Mouse (Mus musculus) urinary bladder, postnatal 25 days (tissue): ENCODE data around the gene Pilra.

Source experiments
- DNase-seq: peaks from one replicate; pipeline ENCODE4 v3.0.0; 2022; ENCODE audit warnings: low spot score

Pilra gene

GRCm38 (mm10) chr5:137823455-137824045 is 12.5 kb downstream of the Pilra start:
- no peak for DNase-seq

GRCm38 (mm10) chr5:137822602-137823001 is 13.5 kb downstream of the Pilra start:
- no peak for DNase-seq

- DNase-seq, result no peak
These were observed 14.0 kb downstream of the Pilra start for GRCm38 (mm10) chr5:137822126-137822525.

DNA sequence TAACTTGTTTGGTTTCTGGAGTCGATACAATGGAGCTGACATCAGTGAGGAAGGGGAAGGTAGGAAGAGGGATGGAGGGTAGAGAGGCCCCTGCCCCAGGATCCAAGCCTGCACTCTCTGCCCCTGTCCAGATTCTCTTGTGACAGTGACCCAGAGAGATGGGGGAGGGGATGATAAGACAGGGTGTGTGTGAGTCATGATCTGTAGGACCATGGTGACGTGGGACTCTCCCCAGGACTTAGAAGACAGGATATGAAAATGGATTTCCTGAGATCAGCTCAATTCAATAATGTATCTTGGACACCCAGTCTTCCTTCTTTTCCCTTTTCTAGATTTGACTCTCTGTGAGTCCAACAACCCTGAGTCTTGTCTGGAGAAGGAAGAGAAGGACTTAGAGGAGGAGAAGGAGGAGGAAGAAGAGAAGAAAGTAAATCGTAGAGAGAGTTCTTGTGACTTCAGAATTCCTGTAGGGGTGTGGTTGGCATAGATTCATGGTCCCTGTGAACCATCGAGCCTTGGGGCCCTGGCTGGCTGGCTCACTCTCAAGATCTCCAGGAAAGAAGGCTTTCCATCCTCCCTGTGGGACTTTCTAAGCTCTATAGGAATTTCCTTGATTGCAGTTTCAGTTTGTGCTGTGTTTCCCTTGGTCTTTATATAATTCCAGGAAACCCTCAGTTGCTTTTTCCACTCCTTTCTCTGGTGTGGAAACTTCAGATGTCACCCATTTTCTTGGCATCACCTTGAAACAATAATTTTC is 18.4 kb downstream of the Pilra start:
- DNase-seq, result no peak

GRCm38 (mm10) chr5:137808316-137808715 is 27.8 kb downstream of the Pilra start:
- no peak for DNase-seq

DNA sequence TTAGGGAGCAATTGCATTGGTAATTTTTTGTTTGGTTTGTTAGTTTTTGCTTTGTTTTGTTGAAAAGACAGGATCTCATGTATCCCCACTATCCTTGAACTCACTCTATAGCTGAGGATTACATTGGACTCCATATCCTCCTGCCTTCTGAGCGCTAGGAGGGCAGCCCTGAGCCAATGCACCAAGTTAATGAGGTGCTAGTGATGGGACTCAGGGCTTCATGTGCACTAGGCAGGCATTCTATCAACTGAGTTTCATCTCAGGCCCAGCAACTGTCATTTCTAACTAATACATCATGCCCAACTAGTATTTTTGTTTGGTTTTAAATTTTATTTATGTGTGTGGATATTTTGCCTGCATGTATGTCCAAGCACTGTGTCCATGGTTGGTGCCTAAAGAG is 29.9 kb downstream of the Pilra start:
- no peak for DNase-seq

GRCm38 (mm10) chr5:137800917-137801316 is 35.2 kb downstream of the Pilra start:
- no peak for DNase-seq

DNA sequence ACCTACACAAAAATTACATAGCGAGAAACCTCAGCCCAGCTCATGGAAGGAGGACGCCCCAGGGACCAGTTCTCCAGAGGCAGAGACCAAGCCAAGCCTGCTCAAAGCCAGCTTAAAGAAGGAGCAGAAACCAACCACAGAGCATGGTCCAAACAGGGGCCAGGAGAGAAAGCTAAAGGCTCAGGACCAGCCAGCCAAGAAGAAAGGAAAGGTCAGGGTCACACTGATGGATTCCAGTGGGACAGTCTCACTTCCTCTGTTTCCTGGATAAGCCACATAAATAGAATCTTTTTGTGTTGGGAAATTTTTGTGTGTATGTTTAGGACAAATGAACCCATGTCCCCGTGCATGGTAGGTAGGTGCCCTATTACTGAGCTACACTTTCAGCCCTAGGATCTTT is 39.5 kb downstream of the Pilra start:
- no peak for DNase-seq

GRCm38 (mm10) chr5:137791553-137791952 is 44.5 kb downstream of the Pilra start:
- no peak for DNase-seq

DNA sequence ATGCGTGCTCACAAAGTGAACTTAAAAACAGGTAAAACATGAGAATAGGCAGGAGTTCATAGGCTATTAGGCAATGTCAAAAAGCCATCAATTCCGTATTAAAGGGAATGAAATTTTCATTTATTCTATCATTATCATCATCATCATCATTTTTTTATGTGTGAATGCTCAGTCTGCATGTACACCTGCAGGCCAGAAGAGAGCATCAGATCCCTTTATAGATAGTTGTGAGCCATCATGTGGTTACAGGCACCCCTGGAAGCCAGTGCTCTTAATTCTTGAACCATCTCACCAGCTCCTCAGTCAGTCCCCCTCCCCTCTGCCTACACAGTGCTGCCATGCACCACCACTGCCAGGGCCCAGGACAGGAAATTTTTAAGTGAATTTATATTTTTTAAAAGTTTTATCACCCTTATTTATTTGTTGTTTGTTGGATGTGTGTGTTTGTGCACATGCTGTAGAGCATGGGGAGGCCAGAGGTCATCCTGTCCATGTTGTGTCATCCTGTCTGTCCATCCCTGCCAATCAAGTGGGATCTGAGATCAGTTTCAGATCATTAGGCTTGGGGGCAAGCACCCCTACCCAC is 47.0 kb downstream of the Pilra start:
- DNase-seq, result no peak

GRCm38 (mm10) chr5:137788171-137788570 is 47.9 kb downstream of the Pilra start:
- no peak for DNase-seq

DNA sequence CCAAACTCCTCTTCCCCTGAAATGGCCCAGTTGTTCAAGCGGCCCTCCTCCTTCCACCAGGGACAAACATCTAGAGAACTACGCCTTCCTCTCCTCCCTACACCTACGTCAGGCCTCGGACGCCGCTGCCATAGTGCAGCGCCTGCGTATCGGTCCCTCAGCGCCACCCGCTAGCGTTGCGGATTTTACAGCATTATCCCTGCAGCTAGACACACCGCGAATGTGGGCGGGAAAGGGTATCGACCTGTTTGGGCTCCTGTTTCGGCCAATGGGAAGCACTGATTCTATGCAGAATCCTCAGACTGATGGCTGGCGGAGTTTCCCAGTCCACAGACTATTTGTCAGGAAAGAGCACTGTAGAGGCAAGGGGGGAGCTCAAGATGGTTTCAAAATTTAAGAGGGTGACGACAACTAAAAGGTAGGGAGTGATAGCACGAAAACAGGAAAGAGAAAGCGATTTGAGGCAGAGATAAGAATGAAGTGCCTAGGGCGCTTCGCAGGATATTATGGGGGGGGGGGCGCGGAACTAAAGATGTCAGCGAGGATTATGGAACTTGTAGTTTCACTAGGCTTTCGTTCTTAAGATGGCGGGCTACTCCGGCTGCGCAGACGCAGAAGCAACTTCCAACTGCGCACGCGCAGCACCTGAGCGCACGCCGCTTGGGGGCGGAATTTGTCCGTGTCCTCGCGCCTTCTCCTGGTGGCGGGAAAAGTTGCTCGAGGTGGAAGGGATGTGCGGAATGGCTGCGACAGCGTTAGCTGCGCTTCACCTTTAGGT is 48.7 kb downstream of the Pilra start, which contains the start of the genes Mepce and Zcwpw1:
TSS of gene Mepce (minus strand) at position 505 of the 778 bp plus-strand sequence.
TSS of gene Zcwpw1 (plus strand) at position 648 of the 778 bp plus-strand sequence.
- DNase-seq, result peak; percentile 97

DNA sequence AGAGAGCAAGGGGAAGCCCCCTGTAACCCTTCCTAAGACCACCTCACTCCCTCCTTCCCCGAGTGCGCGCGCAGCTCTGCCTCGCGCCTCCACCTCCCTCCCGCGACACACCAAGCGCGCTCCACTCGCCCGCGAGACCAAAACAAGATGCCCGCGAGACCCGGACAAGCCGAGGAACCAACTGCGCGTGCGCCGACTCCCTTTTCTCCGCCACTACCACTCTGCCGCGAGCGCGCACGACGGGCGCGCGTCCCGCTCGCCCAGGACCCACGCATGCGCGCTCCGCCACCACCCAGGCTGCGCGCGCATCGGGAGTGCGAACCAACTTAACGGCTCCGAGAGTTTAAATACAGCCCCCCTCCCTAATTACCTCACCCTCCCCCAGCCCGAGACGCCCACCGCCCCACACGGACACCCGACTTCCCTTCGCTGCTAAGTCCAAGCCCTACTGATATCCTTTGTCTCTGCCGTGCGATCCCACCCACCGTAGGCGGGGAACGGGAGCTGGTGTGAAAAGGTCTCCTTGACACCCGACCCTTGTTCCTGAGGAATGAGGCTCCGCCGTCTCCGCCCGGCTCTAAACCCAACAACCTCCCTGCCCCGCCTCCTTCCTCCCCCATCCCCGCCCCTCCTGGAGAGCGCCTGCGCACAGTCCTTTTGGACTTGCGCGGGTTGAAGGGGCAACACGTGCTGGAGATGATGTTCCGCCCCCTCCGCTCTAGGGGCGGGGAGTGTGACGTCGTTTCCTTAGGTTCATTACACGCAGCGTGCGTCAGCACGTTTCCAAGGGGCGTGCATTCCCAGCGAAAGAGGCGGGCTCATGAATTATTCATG is 49.8 kb downstream of the Pilra start:
- peak; percentile 99 for DNase-seq

DNA sequence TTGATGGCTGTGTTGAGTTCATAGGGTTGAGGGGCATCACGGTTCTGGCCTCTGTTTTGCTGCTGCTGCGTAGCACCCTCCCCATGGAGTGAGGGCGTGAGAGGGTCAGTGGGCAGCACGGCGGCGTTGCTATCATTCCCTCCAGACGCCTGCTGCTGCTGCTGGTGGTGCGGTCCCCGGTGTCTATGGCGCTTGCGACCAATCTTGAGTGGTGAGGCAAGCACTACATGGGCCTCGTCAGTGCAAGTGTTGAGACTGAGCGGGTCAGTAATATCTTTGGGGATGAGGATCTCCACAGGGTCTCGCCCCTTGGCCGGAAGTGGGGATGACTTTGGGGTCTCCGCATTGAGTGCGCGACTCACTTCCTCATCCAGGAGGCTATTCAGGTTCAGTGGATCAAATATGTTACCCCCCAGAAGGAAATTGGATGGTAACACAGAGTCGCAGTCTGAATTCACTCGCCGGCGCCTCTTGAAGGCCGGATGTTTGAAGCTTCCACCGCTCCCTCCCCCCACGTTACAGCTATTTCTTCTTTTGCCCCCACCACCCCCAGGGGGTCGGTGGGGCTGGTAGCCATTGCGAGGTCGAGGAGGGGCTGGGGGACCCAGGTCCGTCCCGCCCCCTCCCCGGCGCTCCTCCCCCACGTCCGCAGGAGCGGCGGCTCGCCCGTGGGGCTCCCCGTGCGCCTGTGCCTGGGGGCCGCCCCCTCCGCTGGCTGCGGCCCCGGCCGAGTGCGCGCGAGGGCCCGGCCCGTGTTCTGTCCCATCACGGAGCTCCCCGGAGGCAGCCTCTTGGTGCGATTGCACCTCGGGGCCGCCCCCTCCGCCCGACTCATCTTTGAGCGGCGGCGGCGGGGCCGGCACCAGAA is 50.7 kb downstream of the Pilra start:
- no peak for DNase-seq

GRCm38 (mm10) chr5:137784546-137784945 is 51.5 kb downstream of the Pilra start:
- DNase-seq, result no peak

GRCm38 (mm10) chr5:137783901-137784540 is 52.1 kb downstream of the Pilra start:
- DNase-seq, result no peak

- no peak for DNase-seq
These were observed 53.1 kb downstream of the Pilra start for GRCm38 (mm10) chr5:137782776-137783522.

- no peak for DNase-seq
These were observed 54.4 kb downstream of the Pilra start for GRCm38 (mm10) chr5:137781661-137782060.
